Mouse (Mus musculus): ENCODE data around the gene Blnk. TPM values are rescaled to one million over a fixed set of nuclear protein-coding genes. Genes with fewer than 3 reads are reported as not detected.

The Blnk gene
- total RNA-seq, 2 experiments from 2014 or later = 8.4 to 10.4 TPM

DNA sequence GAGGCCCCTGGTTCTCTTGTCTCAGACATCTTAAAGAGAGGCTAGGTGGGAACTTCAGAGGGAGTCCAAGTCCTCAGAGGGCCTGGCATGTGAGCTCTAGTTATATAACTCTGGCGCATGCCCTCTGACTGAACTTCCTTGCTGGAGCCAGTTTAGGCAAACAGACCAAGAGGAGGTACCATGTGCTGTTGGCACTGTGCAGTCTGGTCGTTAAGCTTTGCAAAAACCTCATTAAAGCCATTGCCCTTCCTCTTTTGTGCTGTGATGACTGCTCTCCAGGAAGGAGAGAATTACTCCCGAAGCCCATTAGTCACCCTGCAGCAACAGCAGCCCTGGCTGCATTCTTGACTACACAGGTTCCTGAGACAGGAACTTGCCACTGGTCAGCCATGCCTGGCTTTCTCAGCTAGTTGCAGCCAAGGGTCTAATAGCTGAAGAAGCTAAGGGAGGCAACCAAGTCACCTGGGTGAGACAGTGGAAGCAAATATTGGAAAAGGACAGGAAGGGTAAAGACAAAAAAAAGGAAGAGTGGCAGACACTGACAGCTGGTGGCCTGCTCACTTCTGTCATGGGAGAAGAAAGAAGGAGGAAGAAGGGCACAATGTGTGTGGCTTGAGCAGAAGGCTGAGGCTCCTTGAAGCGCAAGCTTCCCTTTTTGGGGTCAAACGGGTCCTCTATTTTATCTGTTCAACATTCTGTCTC, 4.3 kb upstream of the Blnk start:
- intact Hi-C loops (cut with DNase I) = no loop called here
- DNase-seq (ENCODE audit: extremely low spot score in 1 of 2, low spot score in 2 of 2) = no peak
- no peak for TF ChIP-seq CTCF (IDR thresholded peaks at IDR 0.05)
- H3K27ac ChIP-seq = no peak overlapping the region
- H3K4me3 ChIP-seq = no peak overlapping the region

DNA sequence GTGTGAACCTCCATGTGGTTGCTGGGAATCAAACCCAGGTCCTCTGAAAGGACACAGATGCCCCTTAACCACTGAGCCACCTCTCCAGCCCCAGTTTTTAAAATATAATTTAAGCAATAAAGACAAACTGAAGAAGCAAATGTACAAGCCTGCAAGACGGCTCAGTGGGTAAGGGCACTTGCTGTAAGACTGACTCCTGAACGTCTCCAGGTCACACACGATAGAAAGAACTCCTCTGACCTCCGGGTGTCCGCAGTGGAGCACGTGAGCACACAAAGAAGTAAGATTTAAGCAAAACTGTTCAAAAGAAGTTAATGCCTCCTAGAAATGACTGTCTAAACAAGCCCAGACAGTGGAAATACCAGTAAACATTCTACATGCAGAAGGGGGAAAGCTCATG, 2.4 kb upstream of the Blnk start:
- Histone ChIP-seq H3K27ac (no peak overlapping the region), H3K4me3 (no peak overlapping the region)
- DNase-seq (ENCODE audit: extremely low spot score in 1 of 2, low spot score in 2 of 2) = no peak
- intact Hi-C loops (cut with DNase I) = no loop called here
- no peak for TF ChIP-seq CTCF (IDR thresholded peaks at IDR 0.05)

DNA sequence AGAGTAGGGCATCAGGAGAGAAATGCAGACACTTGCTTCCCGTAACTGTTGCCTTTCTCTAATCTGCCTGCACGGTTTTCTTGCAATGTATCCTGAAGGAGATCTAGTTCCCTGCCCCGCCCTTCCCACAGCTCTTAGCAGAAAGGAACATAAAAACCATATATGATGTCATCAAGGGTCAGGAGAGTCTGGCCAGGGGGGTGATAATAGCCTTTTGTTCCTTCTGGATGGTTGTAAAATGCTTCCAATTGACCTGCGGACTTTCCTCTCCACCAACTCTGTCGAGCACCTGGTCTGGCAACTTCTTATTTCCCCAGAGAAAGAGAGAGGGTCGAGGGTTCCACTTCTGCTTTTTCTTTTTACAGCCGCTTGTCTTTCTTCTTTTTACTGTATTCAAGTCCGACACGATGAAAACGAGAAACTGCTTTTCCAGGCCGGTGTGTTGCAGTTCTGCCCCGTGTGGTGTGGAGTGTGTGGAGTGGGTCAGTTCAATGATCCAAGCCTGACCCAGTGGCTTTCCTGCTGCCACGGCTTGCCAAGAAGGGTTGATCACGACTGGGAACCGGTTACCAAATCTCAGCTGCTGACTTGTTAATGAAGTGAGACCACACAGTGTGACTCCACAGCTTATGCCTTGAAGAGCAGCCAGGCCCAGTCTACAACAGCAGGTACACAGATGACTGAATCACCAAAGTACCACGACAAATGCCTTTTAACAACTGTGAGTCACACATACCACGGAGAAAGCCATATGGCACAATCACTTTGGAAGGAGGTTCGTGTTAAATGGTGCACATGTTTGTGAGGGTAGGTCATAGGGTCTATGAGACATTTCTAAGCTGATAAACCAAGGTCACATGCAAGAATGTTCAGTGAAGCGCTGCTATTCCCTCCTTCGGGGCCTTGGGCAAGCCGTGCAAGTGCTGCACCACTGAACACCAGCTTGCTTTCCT, 1.4 kb upstream of the Blnk start:
- DNase-seq (ENCODE audit: extremely low spot score in 1 of 2, low spot score in 2 of 2) = peak in 1 of 2 experiments; percentile 32

DNA sequence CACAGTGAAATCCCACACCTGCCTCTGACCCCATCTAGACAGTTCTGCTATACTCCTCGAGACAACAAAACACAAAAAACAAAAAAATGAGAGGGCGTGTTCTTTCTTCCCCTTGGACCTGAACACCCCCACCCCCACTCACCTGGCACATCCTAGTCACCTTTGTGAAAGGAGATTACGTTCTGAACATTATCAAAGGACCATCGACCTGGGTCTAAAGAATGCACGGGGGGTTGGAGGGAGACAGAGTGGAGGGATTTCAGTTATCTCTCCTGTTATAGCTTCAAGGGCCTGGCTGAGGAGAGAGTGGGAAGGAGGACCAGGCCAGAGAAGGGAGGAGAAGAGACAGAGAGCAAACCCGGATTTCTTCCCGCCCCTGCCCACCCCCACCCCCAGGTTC, 576 bp upstream of the Blnk start:
- intact Hi-C loops (cut with DNase I) = no loop called here
- H3K4me3 ChIP-seq = no peak overlapping the region
- no peak for DNase-seq (ENCODE audit: extremely low spot score in 1 of 2, low spot score in 2 of 2)
- H3K27ac ChIP-seq = no peak overlapping the region
- no peak for TF ChIP-seq CTCF (IDR thresholded peaks at IDR 0.05)

More for the DNA sequence above, 1.4 kb upstream of the Blnk start:
- TF ChIP-seq CTCF (IDR thresholded peaks at IDR 0.05) = no peak
- Histone ChIP-seq H3K27ac (peak overlapping the region; percentile 44), H3K4me3 (no peak overlapping the region)
- intact Hi-C loops (cut with DNase I) = no loop called here

DNA sequence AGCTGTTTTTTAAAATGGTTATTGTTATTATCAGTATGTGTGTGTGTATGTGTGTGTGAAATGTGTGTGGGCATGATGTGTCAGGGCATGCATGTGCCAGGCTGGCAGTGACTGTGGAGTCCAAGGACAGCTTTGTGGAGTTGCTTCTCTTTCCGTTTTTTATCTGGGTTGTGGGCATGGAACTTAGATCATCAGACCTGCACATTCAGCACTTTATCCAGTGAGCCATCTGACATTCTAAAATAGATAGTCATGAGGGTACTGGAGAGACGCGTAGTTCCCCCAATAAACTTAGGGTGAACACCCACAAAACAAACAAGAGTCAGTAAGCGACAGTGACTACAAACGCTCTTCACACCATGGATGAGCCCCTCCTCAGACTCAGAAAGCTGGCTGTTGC, 979 bp downstream of the Blnk start:
- H3K27ac ChIP-seq = peak overlapping the region; percentile 75
- peak overlapping the region; percentile 30 for H3K4me3 ChIP-seq

DNA sequence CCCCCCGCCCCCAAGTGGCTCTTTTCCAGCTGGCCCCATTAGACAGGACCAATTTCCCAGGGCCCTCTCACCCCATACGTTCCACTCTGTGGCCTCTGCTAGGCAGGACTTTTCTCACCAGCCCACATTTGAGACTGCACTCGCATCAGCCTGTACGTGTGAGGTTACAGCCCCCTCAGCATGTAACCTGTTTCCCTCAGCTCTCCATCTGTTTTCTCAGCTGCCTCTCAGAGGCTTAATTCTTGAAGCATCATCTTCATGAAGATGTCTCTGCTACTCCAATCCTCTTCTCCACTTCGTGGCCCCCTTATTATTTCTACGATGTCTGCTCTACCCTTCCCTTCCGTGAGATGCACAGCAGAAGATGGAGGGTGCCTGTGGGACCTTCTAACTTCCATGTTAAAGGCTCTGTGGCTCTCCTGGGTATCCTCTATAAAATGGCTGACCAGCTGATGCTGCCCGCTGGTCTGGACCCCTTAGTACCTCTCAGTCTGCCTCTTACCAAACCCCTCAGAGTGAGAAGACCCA, 1.8 kb downstream of the Blnk start:
- no peak for TF ChIP-seq CTCF (IDR thresholded peaks at IDR 0.05)
- H3K4me3 ChIP-seq = peak overlapping the region; percentile 26; the same call in 1 of the 2 replicates
- peak overlapping the region; percentile 63 for H3K27ac ChIP-seq
- intact Hi-C loops (cut with DNase I) = no loop called here
- no peak for DNase-seq (ENCODE audit: extremely low spot score in 1 of 2, low spot score in 2 of 2)

More for the DNA sequence above, 979 bp downstream of the Blnk start:
- DNase-seq (ENCODE audit: extremely low spot score in 1 of 2, low spot score in 2 of 2) = no peak
- intact Hi-C loops (cut with DNase I) = no loop called here
- TF ChIP-seq CTCF (IDR thresholded peaks at IDR 0.05) = no peak

DNA sequence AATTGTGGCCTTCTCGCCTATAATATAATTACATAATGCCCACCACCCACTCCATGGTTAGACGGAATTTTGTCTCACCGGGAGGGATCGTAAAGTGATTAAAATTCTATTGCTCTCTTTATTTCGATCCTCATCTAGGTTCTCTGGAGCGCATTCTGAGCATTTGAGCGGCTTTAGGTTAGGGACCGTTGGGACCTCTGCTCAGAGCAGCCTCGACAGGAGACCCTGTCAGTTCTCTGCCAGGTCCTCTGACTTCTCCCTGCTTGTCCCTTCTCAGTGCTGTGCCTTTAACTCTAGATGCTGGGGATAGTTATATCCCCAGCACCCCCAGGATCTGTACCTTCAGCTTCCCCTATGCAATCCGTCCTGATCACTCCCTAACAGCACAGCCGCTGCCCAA, 2.2 kb downstream of the Blnk start:
- H3K4me3 ChIP-seq = peak overlapping the region; percentile 26; the same call in 1 of the 2 replicates
- no peak for TF ChIP-seq CTCF (IDR thresholded peaks at IDR 0.05)
- H3K27ac ChIP-seq = peak overlapping the region; percentile 63
- intact Hi-C loops (cut with DNase I) = no loop called here
- DNase-seq (ENCODE audit: extremely low spot score in 1 of 2, low spot score in 2 of 2) = no peak

DNA sequence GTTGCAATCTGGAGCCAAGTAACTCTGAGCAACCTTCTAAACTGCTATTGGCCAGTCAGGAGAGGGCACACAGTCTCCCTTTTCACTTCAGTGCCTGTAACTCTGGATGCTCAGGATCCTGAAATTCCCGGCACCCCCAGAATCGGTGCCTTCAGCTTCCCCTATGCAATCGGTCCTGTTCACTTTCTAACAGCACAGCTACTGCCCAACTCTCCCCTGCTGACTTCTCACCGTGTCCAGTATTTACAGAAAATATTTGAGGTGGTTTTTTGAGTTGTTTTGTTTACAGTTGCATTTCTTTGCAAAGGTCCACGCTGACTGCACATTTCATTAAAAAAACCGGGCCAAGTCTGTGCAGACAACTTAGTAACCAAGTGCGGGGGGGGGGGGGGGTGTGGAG, 2.7 kb downstream of the Blnk start:
- intact Hi-C loops (cut with DNase I) = no loop called here
- no peak for TF ChIP-seq CTCF (IDR thresholded peaks at IDR 0.05)
- DNase-seq (ENCODE audit: extremely low spot score in 1 of 2, low spot score in 2 of 2) = no peak
- no peak overlapping the region for H3K27ac ChIP-seq
- no peak overlapping the region; the same call in 1 of the 2 replicates for H3K4me3 ChIP-seq

DNA sequence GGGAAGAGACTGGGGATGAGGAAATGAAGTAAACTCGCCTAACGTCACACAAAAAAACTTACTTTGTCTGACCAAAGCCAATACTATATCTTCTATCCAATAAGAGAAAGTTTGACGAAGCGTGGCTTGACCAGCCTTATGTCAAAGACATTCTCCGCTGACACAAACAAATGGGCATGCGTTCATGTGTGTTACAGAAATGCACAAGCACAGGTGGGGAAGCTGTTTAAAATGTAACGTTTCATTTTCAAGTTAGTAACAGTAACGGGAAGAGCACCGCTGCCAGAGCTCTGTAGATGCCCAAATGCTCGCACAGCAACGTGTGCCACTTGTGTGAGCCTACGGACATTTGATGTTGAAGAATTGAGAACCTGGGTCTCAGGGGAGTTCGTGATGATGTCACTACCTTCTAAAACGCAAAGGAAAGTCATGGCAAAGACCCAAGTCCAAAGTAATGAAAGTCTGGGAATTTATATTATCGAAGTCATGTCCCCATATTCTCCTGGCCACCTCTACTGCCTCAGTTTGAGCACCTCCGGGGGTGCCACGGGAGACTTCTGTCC, 3.5 kb downstream of the Blnk start:
- no peak for TF ChIP-seq CTCF (IDR thresholded peaks at IDR 0.05)
- no peak overlapping the region for H3K27ac ChIP-seq
- no peak overlapping the region for H3K4me3 ChIP-seq
- DNase-seq (ENCODE audit: extremely low spot score in 1 of 2, low spot score in 2 of 2) = no peak
- intact Hi-C loops (cut with DNase I) = no loop called here

DNA sequence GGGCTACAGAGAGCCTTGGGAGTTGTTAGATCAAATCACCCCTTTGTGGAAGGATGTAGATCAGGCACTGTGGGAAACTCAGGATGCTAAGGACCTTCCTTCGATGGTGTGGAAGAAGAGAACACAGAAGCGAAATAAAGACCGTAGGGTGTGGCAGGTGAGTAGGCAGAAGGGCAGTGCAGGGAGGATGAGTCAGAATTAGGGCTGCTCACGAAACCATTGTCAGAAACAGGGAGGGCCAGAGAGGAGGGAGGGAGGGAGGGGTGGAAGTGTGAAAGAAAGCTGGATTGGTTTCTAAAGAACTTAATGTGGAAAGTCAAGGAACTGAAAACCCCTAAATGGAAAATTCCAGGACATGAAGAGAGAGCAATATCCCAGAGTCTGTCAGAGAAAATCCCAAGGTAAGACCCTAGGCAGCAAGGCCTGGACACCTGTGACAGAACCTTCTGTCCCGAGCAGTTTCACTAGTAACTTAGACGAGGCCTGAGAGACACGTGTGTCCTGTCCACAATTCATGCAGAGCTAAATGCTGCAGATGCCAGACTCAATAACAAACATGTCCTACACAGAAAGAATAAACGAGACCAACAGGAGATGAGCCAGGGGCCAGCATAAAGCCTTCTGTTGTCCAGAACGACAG, 4.3 kb downstream of the Blnk start:
- intact Hi-C loops (cut with DNase I) = no loop called here
- no peak for TF ChIP-seq CTCF (IDR thresholded peaks at IDR 0.05)
- Histone ChIP-seq H3K27ac (no peak overlapping the region), H3K4me3 (no peak overlapping the region)
- DNase-seq (ENCODE audit: extremely low spot score in 1 of 2, low spot score in 2 of 2) = no peak

DNA sequence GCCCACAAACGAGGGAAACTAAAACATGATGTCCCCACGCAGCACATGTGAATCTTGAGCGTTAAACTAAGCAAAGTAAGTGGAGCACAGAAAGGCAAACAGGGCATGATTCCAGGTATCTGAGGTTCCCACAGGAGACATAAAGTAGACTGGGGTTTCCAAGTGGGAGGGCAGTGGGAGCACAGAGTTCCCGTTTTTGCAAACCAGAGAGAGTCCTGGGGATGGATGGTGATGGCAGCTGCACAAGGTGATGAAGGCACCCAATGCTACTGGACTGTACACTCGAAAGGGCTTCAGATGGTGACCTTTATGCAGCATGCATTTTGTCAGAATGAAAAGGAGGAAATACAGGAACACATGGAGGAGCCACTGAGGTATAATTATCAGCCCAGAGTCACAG, 5.5 kb downstream of the Blnk start:
- Histone ChIP-seq H3K4me3 (no peak overlapping the region), H3K27ac (no peak overlapping the region)
- DNase-seq (ENCODE audit: extremely low spot score in 1 of 2, low spot score in 2 of 2) = no peak
- intact Hi-C loops (cut with DNase I) = no loop called here
- TF ChIP-seq CTCF (IDR thresholded peaks at IDR 0.05) = no peak

Data from left cerebral cortex, adult 2 months (tissue).